Mouse (Mus musculus) inflammation-experienced regulatory T-cells, adult 6 months (primary cell): ENCODE data around the gene Gm20708. TPM values are rescaled to one million over a fixed set of nuclear protein-coding genes. Genes with fewer than 3 reads are reported as not detected.

Source experiments
- ATAC-seq: one replicate; pipeline ENCODE4 v1.8.0; 2017
- polyA plus RNA-seq, 3 experiments: library from polyadenylated mRNA; unstranded; fragments of 100-300 nt; shearing (Covaris generic); gene quantifications; one replicate each; pipeline ENCODE4 v1.2.1; 2017

Gm20708 gene
- polyA plus RNA-seq: 1 to 10 TPM; 3.1 to 5.0 (median 4.9) TPM

DNA sequence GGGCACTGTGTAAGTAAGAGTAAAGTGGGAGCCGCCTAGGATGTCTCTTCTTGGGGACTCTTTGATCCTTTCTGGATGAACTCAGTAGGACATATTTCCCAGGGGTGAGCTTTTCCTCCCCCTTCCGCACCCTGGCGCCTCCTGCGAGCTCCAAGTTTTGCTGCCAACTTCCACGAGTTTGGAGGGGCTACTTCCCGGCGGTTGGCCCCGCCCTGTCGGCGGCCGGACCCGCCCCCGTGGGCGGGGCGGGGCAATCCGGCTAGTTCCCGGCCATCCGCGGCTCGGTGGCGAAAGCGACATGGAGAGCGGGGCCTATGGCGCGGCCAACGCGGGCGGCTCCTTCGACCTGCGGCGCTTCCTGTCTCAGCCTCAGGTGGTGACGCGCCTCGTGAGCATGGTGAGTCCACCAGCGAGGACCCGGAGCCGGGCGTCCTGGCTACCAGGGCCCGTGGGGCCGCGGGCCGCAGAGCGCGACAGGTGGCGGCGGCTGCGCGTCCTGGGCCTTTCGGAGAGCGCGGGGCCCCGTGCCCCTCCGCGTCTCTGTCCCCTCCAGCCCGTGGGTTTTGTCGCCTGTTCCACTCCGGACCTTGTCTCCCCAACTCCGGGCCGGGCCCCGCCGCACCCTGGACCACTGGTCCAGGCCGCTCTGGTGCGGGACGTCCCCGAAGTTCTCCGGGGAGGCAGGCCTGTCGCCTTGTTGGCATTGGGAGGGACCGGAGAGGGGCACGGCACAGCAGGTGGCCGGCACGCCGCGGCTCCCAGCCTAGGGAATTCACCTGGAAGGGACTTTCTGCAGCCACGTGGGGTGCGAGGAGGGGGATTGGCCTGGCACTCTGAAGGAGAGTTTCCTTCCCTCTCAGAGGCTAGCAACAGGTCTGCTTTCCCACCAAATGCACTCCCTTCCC lies at the start of gene Gm20708, which contains the start of gene Syngr2:
Gene Gm20708, plus strand, starts transcription at position 262 of the 905 bp plus-strand sequence.
Gene Syngr2, plus strand, starts transcription at position 262 of the 905 bp plus-strand sequence.
- ATAC-seq: peak; percentile 44

DNA sequence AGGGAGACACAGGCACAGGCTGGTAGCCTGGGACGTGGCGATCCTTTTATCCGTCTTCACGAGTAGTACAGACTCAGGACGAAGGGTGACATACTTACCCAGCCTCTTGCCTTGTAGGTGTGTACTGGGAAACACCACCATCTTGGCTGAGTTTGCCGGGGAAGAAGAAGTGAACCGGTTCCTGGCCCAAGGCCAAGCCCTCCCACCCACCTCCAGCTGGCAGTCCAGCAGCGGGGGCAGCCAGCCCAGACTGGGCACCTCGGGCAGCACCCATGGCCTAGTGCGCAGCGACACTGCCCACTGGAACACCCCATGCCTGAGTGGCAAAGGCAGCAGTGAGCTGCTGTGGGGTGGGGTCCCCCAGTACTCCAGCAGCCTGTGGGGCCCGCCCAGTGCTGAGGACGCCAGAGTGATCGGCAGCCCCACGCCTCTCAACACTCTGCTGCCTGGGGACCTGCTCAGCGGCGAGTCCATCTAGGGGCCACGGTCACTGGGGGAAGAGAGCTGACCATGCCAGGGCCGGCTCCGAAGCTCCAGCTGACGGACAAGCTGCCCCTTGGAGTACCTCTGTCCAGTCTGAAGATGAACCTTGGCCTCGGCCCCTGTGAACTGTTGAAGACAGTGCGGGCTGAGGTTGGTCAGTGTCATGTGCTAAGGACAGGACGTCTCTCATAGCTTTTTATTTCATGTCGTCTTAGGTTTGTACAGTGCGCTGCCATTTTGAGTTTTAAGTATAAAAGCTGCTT lies 48.9 kb upstream of the Gm20708 start:
- no peak for ATAC-seq

GRCm38 (mm10) chr11:117761801-117762200 lies 47.7 kb upstream of the Gm20708 start:
- no peak for ATAC-seq

- no peak for ATAC-seq
Observed at GRCm38 (mm10) chr11:117762246-117762645, 47.2 kb upstream of the Gm20708 start.

DNA sequence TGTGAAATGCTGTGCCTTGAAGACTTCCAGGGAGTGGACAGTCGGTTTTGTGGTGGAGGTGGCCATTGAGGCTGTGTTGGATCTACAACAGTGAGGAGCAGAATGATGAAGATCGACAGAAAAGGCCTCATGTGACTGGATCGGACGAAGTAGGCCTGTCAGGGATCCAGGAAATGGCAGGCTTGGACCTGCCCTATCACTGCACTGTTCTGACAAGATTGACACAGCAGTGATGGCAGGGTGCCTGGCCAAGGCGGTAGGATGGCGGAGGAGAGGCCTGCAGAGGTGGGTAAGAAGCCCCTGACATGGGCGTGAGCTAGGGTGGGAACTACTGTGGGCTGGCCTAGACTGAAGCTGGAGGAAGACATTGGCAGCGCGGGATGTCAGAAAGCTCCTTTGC lies 45.1 kb upstream of the Gm20708 start:
- no peak for ATAC-seq

DNA sequence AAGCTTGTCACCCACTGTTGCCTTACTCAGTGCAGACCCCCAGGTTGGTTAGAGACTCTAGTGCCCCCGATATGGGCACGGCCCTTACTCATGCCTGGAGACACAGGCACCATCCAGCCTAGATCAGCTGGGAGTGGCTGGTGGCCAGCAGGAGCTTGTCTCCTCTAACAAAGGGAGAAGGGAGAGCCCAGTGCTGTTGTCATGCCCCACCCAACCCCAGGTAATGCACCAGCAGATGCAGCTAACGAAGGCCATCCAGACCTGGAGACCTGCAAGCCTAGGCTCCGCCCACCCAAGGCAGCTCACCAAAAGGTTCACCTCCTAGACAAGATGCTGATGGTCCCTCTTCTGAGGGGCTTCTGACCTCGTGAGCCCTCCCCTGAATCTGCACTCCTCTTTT lies 44.1 kb upstream of the Gm20708 start:
- ATAC-seq: no peak

DNA sequence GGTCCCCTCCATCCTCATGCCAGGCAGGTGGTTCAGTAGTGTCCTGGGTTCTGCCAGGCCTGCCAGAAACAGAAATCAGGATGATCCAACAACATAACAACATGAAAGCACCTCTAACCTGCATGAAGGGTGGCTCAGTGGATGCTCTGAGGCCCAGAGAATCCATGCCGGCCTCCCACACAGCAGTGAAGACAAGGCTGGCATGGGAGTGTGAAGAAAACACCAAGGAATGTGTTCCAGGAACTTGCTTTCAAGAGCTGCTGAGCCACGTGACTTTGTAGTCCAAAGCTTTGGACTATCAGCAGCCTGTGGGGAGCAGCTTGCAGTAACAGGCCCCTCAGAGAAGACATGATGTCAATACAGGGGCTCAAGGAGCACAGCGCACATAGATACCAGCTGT lies 43.2 kb upstream of the Gm20708 start:
- ATAC-seq: no peak

DNA sequence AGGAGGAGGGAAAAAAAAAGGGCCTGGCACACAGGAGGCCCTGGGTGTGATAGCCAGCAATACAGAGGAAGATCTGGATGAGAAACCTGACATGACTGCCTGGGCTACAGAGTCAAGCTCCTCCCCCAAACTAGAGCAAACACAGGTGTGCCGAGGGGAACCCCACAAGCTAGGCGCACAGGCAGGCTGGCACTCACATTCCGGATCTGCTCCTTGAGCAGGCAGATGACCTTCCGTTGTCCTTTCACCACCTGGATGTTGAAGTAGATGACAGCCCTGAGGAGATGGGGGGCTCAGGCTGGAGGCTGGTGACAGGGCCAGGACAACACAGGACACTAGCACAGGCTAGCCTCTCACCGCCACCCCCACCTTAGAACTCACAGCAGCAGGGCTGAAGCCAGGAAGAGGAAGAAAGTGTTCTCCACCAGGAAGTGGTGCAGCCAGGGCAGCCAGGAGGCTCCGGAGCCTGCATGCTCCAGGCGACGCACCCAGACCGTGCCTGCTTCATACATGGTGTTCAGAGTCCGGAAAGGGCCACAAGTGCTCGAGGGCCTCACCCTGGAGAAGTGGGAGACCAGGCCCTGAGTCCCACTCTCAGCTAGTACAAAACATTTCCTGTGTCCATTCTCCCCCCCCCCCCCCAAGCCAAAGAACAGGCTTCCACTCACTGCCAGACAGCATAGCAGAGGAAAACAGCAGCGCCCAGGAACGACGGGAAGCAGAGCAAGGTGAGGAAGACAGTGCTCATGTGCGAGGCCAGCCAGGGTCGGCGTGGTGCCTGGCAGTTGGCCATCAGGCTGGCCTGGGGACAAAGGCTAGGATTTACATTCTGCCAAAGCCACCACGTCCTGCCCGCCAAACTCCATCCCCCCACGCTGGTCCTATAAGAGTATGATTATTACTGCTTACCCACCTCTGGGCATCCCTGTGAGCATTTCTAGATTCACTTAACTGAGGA lies 40.5 kb upstream of the Gm20708 start:
- ATAC-seq: no peak

GRCm38 (mm10) chr11:117769683-117770047 lies 39.8 kb upstream of the Gm20708 start:
- ATAC-seq: no peak

GRCm38 (mm10) chr11:117770407-117770806 lies 39.1 kb upstream of the Gm20708 start:
- no peak for ATAC-seq

GRCm38 (mm10) chr11:117772352-117772751 lies 37.1 kb upstream of the Gm20708 start:
- peak; percentile 83 for ATAC-seq

DNA sequence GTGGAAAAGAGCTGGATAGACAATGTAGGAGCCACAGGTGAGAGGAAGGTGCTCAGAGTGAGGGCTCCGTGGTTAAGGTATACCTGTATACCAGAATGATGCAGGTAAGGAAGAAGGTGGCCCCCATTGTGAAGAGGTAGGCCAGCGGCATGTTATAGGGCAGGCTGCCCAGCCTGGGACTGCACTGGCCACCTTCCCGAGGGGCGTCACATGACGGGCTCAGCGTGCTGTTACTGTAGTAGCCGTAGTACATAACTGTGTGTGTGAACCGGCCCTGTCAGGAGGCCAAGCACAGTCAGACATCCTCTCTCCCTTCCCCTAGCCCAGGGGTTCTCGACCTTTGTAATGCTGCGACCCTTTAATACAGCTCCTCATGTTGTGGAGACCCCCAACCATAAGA lies 34.5 kb upstream of the Gm20708 start:
- ATAC-seq: no peak

GRCm38 (mm10) chr11:117775540-117775939 lies 33.9 kb upstream of the Gm20708 start:
- ATAC-seq: no peak

DNA sequence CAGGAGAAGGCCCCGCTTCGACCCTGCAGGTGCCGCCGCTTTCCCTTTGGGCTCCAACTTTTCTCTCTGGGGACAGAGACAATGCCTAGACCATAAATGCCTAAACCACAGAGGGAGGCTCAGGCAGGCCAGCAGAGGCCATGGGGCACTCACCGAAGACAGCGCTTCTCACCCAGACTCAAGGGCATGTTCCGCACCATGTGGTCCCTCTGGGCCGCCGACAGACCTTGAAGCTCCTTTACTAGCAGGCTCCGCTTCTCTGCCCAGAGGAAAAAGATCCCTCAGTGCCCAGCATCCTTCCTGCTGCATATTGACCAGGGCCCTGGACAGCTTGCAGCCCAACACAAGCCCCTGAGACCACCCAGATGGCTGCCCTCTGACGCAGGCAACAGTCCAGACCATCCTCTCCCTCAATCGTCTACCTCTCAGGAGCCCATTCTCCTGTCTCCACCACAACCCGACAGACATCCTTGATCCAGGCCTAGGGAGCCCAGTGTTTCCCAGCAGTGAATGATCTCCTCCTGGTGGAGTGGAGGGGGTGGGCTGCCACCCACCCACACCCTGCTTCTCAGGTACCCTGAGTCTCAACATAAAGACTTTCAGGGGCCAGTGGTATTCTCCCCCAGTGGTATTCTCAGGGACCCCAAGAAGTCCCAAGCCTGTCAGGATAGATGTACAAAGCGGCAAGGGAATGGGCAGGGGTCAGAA lies 33.2 kb upstream of the Gm20708 start:
- no peak for ATAC-seq

DNA sequence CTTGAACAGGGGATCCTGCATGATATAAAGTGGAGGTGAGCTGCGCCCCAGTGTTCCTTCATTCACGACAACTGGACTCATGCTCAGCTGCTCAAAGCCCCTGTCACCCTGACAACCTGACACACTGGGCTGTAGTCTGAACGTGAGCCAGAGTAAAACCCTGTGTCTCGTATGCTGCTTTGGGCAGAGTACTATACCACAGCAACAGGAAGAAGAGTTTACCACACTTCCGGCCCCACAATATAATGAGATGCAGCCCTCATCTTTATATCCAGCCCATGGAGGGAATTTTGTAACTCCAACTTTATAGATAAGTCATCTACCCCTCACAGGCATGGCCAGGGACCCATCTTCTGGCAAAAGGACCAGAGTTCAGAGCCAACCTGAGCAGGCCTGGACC lies 32.4 kb upstream of the Gm20708 start:
- ATAC-seq: peak; percentile 57

GRCm38 (mm10) chr11:117778031-117778430 lies 31.4 kb upstream of the Gm20708 start:
- ATAC-seq: no peak

DNA sequence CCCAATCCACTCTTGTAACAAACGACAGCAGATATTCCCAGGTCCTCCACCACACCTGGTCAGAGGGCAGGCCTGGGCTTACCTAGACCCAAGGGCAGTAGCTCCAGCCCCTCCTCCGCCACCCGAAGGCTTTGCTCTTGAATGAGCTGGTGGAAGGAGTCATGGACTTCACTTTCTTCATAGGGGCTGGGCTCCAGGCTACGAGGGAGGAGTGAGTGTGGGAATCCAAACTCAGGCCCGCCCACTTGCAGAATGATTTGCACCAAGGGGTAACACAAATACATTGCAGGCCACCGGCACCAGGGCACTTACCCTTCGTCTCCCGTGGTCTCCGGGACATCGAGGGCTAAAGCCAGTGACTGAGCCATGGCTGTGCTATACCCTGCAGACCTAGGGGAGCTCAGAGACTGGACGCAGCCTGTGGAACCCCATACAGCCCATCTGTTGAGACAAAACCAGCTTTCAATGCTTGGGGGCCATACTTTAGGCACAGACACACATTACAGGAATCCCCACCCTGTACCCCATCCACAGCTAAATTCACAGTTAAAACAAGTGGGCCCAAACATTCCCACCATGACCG lies 30.5 kb upstream of the Gm20708 start:
- no peak for ATAC-seq

- ATAC-seq: no peak
Observed at GRCm38 (mm10) chr11:117779434-117780198, 29.9 kb upstream of the Gm20708 start.

GRCm38 (mm10) chr11:117780199-117780515 lies 29.3 kb upstream of the Gm20708 start:
- ATAC-seq: no peak

- peak; percentile 71 for ATAC-seq
Observed at GRCm38 (mm10) chr11:117780582-117781111, 28.8 kb upstream of the Gm20708 start.
